Mouse (Mus musculus) heart, postnatal 0 days (tissue): ENCODE measurements around the gene Rab19.
"Not testable (repeated sequence)": the region's sequence is repeated elsewhere in the genome, so short reads cannot be mapped to it uniquely, and the experiment has no call there.

Source experiments
- CTCF ChIP-seq: IDR thresholded peaks from 2 replicates; pipeline ENCODE4 v1.5.1; 2016; ENCODE audit warnings: antibody characterized with exemption, control low read depth, low read depth
- EP300 ChIP-seq: IDR thresholded peaks from 2 replicates; pipeline ENCODE4 v1.6.1; 2016; ENCODE audit warnings: antibody characterized with exemption, low read depth

DNA sequence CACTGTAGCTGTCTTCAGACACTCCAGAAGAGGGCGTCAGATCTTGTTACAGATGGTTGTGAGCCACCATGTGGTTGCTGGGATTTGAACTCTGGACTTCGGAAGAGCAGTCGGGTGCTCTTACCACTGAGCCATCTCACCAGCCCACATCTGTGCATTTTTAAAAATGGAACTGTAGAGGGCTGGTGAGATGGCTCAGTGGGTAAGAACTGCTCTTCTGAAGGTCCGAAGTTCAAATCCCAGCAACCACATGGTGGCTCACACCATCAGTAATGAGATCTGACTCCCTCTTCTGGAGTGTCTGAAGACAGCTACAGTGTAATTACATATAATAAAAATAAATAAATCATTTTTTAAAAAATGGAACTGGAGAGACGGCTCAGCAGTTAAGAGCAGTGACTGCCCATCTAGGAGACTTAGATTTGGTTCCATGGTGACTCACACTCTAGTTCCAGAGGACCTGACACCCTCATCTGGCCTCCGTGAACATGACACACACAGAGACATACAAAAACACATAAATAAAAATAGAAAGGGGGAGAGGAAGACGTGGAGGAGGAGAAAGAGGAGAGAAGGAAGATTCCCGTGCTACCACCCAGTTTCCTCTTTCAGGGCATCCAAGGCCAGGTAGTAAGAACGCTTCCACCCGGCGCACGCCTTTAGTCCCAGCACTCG lies 2.7 kb upstream of the Rab19 start:
- TF ChIP-seq EP300, CTCF: not testable (repeated sequence)
